Mouse (Mus musculus): ENCODE results near the gene Ppfibp2. TPM values are rescaled to one million over a fixed set of nuclear protein-coding genes. Genes with fewer than 3 reads are reported as not detected.

Ppfibp2 gene
- total RNA-seq, 1 experiment: 6.0 TPM

GRCm38 (mm10) chr7:107661843-107662281 lies 66.9 kb downstream of the Ppfibp2 start:
- Histone ChIP-seq H3K4me1 (ENCODE audit: control insufficient read depth in 2 of 2, insufficient read depth in 2 of 2, low read length in 2 of 2, poor library complexity in 1 of 2) (peaks cover 7 to 40% of the 10 kb centered on the region in 2 experiments), H3K36me3 (ENCODE audit: control insufficient read depth, insufficient read depth, low read length, poor library complexity, severe bottlenecking) (no peaks in the 10 kb centered on the region), H3K4me3 (ENCODE audit: insufficient read depth in 1 of 2, low read depth in 1 of 2, low read length in 2 of 2, poor library complexity in 1 of 2, severe bottlenecking in 1 of 2) (no peak overlapping the region), H3K27ac (ENCODE audit: insufficient read depth, low read depth, low read length, poor library complexity, severe bottlenecking) (peak overlapping the region; percentile 40; the same call in 1 of the 2 replicates), H3K9me3 (ENCODE audit: control insufficient read depth, insufficient read depth, low read depth, low read length) (no peaks in the 10 kb centered on the region), H3K9ac (ENCODE audit: insufficient read depth, low read depth, low read length, poor library complexity, severe bottlenecking) (peak overlapping the region; percentile 7; the same call in 1 of the 2 replicates)
- TF ChIP-seq ZC3H11A (IDR thresholded peaks at IDR 0.05; ENCODE audit: borderline replicate concordance, low read depth, low read length): no peak
- TF ChIP-seq MAFK (IDR thresholded peaks at IDR 0.05; ENCODE audit: insufficient read depth, low read depth, low read length): no peak
- TF ChIP-seq HCFC1 (IDR thresholded peaks at IDR 0.05; ENCODE audit: borderline replicate concordance, insufficient read depth, low read length): no peak
- no peak for TF ChIP-seq CHD2 (IDR thresholded peaks at IDR 0.05; ENCODE audit: low read depth, low read length)
- TF ChIP-seq ZNF384 (IDR thresholded peaks at IDR 0.05; ENCODE audit: low read depth, low read length): no peak
- in situ Hi-C loops (cut with MboI; ENCODE audit: low sequenced_read_pairs in 2 of 2, unreplicated experiment in 2 of 2): no loop called here
- no peak for DNase-seq (ENCODE audit: low read depth, low spot score)

- in situ Hi-C loops (cut with MboI; ENCODE audit: low sequenced_read_pairs in 2 of 2, unreplicated experiment in 2 of 2): no loop called here
- DNase-seq (ENCODE audit: low read depth, low spot score): no peak
- no peak overlapping the region for H3K27ac ChIP-seq (ENCODE audit: insufficient read depth, low read depth, low read length, poor library complexity, severe bottlenecking)
- no peaks in the 10 kb centered on the region for H3K9me3 ChIP-seq (ENCODE audit: control insufficient read depth, insufficient read depth, low read depth, low read length)
- H3K36me3 ChIP-seq (ENCODE audit: control insufficient read depth, insufficient read depth, low read length, poor library complexity, severe bottlenecking): no peaks in the 10 kb centered on the region
- H3K4me3 ChIP-seq (ENCODE audit: insufficient read depth in 1 of 2, low read depth in 1 of 2, low read length in 2 of 2, poor library complexity in 1 of 2, severe bottlenecking in 1 of 2): no peak overlapping the region
- no peak overlapping the region for H3K9ac ChIP-seq (ENCODE audit: insufficient read depth, low read depth, low read length, poor library complexity, severe bottlenecking)
- peaks cover 7 to 40% of the 10 kb centered on the region in 2 experiments for H3K4me1 ChIP-seq (ENCODE audit: control insufficient read depth in 2 of 2, insufficient read depth in 2 of 2, low read length in 2 of 2, poor library complexity in 1 of 2)
- no peak for TF ChIP-seq ZNF384 (IDR thresholded peaks at IDR 0.05; ENCODE audit: low read depth, low read length)
- TF ChIP-seq CHD2 (IDR thresholded peaks at IDR 0.05; ENCODE audit: low read depth, low read length): no peak
- no peak for TF ChIP-seq HCFC1 (IDR thresholded peaks at IDR 0.05; ENCODE audit: borderline replicate concordance, insufficient read depth, low read length)
- no peak for TF ChIP-seq ZC3H11A (IDR thresholded peaks at IDR 0.05; ENCODE audit: borderline replicate concordance, low read depth, low read length)
- no peak for TF ChIP-seq MAFK (IDR thresholded peaks at IDR 0.05; ENCODE audit: insufficient read depth, low read depth, low read length)
These were observed 68.6 kb downstream of the Ppfibp2 start for GRCm38 (mm10) chr7:107663621-107664020.

- Histone ChIP-seq H3K4me3 (ENCODE audit: insufficient read depth in 1 of 2, low read depth in 1 of 2, low read length in 2 of 2, poor library complexity in 1 of 2, severe bottlenecking in 1 of 2) (no peak overlapping the region), H3K27ac (ENCODE audit: insufficient read depth, low read depth, low read length, poor library complexity, severe bottlenecking) (peak overlapping the region; percentile 15; the same call in 1 of the 2 replicates), H3K4me1 (ENCODE audit: control insufficient read depth in 2 of 2, insufficient read depth in 2 of 2, low read length in 2 of 2, poor library complexity in 1 of 2) (peaks cover 7 to 37% of the 10 kb centered on the region in 2 experiments), H3K9ac (ENCODE audit: insufficient read depth, low read depth, low read length, poor library complexity, severe bottlenecking) (no peak overlapping the region), H3K9me3 (ENCODE audit: control insufficient read depth, insufficient read depth, low read depth, low read length) (no peaks in the 10 kb centered on the region), H3K36me3 (ENCODE audit: control insufficient read depth, insufficient read depth, low read length, poor library complexity, severe bottlenecking) (no peaks in the 10 kb centered on the region)
- in situ Hi-C loops (cut with MboI; ENCODE audit: low sequenced_read_pairs in 2 of 2, unreplicated experiment in 2 of 2): no loop called here
- TF ChIP-seq ZC3H11A (IDR thresholded peaks at IDR 0.05; ENCODE audit: borderline replicate concordance, low read depth, low read length) (no peak), ZNF384 (IDR thresholded peaks at IDR 0.05; ENCODE audit: low read depth, low read length) (no peak), HCFC1 (IDR thresholded peaks at IDR 0.05; ENCODE audit: borderline replicate concordance, insufficient read depth, low read length) (no peak), CHD2 (IDR thresholded peaks at IDR 0.05; ENCODE audit: low read depth, low read length) (no peak), MAFK (IDR thresholded peaks at IDR 0.05; ENCODE audit: insufficient read depth, low read depth, low read length) (no peak)
- no peak for DNase-seq (ENCODE audit: low read depth, low spot score)
These were observed 69.4 kb downstream of the Ppfibp2 start for GRCm38 (mm10) chr7:107664063-107665056.

GRCm38 (mm10) chr7:107665221-107665585 lies 70.2 kb downstream of the Ppfibp2 start:
- no peak for TF ChIP-seq ZNF384 (IDR thresholded peaks at IDR 0.05; ENCODE audit: low read depth, low read length)
- TF ChIP-seq ZC3H11A (IDR thresholded peaks at IDR 0.05; ENCODE audit: borderline replicate concordance, low read depth, low read length): no peak
- no peak for TF ChIP-seq CHD2 (IDR thresholded peaks at IDR 0.05; ENCODE audit: low read depth, low read length)
- in situ Hi-C loops (cut with MboI; ENCODE audit: low sequenced_read_pairs in 2 of 2, unreplicated experiment in 2 of 2): no loop called here
- Histone ChIP-seq H3K9ac (ENCODE audit: insufficient read depth, low read depth, low read length, poor library complexity, severe bottlenecking) (no peak overlapping the region), H3K27ac (ENCODE audit: insufficient read depth, low read depth, low read length, poor library complexity, severe bottlenecking) (no peak overlapping the region), H3K9me3 (ENCODE audit: control insufficient read depth, insufficient read depth, low read depth, low read length) (no peaks in the 10 kb centered on the region), H3K4me3 (ENCODE audit: insufficient read depth in 1 of 2, low read depth in 1 of 2, low read length in 2 of 2, poor library complexity in 1 of 2, severe bottlenecking in 1 of 2) (no peak overlapping the region), H3K4me1 (ENCODE audit: control insufficient read depth in 2 of 2, insufficient read depth in 2 of 2, low read length in 2 of 2, poor library complexity in 1 of 2) (peaks cover 4 to 31% of the 10 kb centered on the region in 2 experiments), H3K36me3 (ENCODE audit: control insufficient read depth, insufficient read depth, low read length, poor library complexity, severe bottlenecking) (no peaks in the 10 kb centered on the region)
- no peak for DNase-seq (ENCODE audit: low read depth, low spot score)

All from ES-E14 (cell line).